Mouse (Mus musculus): ENCODE measurements around the gene Zdhhc25. TPM values are rescaled to one million over a fixed set of nuclear protein-coding genes. Genes with fewer than 3 reads are reported as not detected.

Zdhhc25 gene
- total and polyA plus RNA-seq, 2 experiments from 2014 or later = not detected

- no peak for DNase-seq (ENCODE audit: low spot score)
- H3K27me3 ChIP-seq (ENCODE audit: insufficient read depth, low read length) = no peaks in the 10 kb centered on the region
- H3K9me3 ChIP-seq (ENCODE audit: low read length) = no peaks in the 10 kb centered on the region
- no peak overlapping the region for H3K27ac ChIP-seq
- no peaks in the 10 kb centered on the region for H3K4me1 ChIP-seq (ENCODE audit: insufficient read depth, low read length)
- no peak for ATAC-seq
- H3K9ac ChIP-seq (replicated peaks; ENCODE audit: low read length) = no peak overlapping the region
- no peak overlapping the region for H3K4me3 ChIP-seq (ENCODE audit: low read length)
- H3K4me2 ChIP-seq (ENCODE audit: low read depth, low read length) = no peak overlapping the region
- no peak for TF ChIP-seq CTCF (IDR thresholded peaks at IDR 0.05; ENCODE audit: low read depth)
- 87% methylated on average over 5 of the region's 5 CpGs for WGBS
- H3K36me3 ChIP-seq (ENCODE audit: insufficient read depth, low read length) = no peaks in the 10 kb centered on the region
Measured at GRCm38 (mm10) chr15:88626886-88627488, 26.9 kb downstream of the Zdhhc25 start.

- H3K36me3 ChIP-seq (ENCODE audit: insufficient read depth, low read length) = no peaks in the 10 kb centered on the region
- no peak for TF ChIP-seq CTCF (IDR thresholded peaks at IDR 0.05; ENCODE audit: low read depth)
- DNase-seq (ENCODE audit: low spot score) (no peak), ATAC-seq (no peak)
- no peak overlapping the region for H3K27ac ChIP-seq
- H3K9me3 ChIP-seq (ENCODE audit: low read length) = no peaks in the 10 kb centered on the region
- H3K4me2 ChIP-seq (ENCODE audit: low read depth, low read length) = no peak overlapping the region
- no peak overlapping the region for H3K4me3 ChIP-seq (ENCODE audit: low read length)
- no peak overlapping the region for H3K9ac ChIP-seq (replicated peaks; ENCODE audit: low read length)
- no peaks in the 10 kb centered on the region for H3K27me3 ChIP-seq (ENCODE audit: insufficient read depth, low read length)
- WGBS = 73% methylated on average over 9 of the region's 9 CpGs
- no peaks in the 10 kb centered on the region for H3K4me1 ChIP-seq (ENCODE audit: insufficient read depth, low read length)
Measured at GRCm38 (mm10) chr15:88628801-88629356, 28.8 kb downstream of the Zdhhc25 start.

GRCm38 (mm10) chr15:88635205-88635604 lies 35.1 kb downstream of the Zdhhc25 start:
- no peaks in the 10 kb centered on the region for H3K4me1 ChIP-seq (ENCODE audit: insufficient read depth, low read length)
- DNase-seq (ENCODE audit: low spot score) (no peak), ATAC-seq (no peak)
- H3K27me3 ChIP-seq (ENCODE audit: insufficient read depth, low read length) = no peaks in the 10 kb centered on the region
- no peak overlapping the region for H3K4me2 ChIP-seq (ENCODE audit: low read depth, low read length)
- H3K9ac ChIP-seq (replicated peaks; ENCODE audit: low read length) = no peak overlapping the region
- peak; percentile 32 for TF ChIP-seq CTCF (IDR thresholded peaks at IDR 0.05; ENCODE audit: low read depth)
- no peaks in the 10 kb centered on the region for H3K36me3 ChIP-seq (ENCODE audit: insufficient read depth, low read length)
- no peaks in the 10 kb centered on the region for H3K9me3 ChIP-seq (ENCODE audit: low read length)
- no peak overlapping the region for H3K27ac ChIP-seq
- WGBS = 77% methylated on average over 5 of the region's 5 CpGs
- H3K4me3 ChIP-seq (ENCODE audit: low read length) = no peak overlapping the region

GRCm38 (mm10) chr15:88651019-88651418 lies 50.9 kb downstream of the Zdhhc25 start:
- no peak overlapping the region for H3K4me2 ChIP-seq (ENCODE audit: low read depth, low read length)

More at GRCm38 (mm10) chr15:88651019-88651418, 50.9 kb downstream of the Zdhhc25 start:
- Histone ChIP-seq H3K9me3 (ENCODE audit: low read length) (no peaks in the 10 kb centered on the region), H3K27me3 (ENCODE audit: insufficient read depth, low read length) (0 out of 2 replicates have a peak, but pooled peaks cover 5% of the 10 kb centered on the region), H3K36me3 (ENCODE audit: insufficient read depth, low read length) (no peaks in the 10 kb centered on the region), H3K4me1 (ENCODE audit: insufficient read depth, low read length) (0 out of 2 replicates have a peak, but pooled peaks cover 5% of the 10 kb centered on the region), H3K27ac (no peak overlapping the region), H3K4me3 (ENCODE audit: low read length) (no peak overlapping the region), H3K9ac (replicated peaks; ENCODE audit: low read length) (no peak overlapping the region)
- TF ChIP-seq CTCF (IDR thresholded peaks at IDR 0.05; ENCODE audit: low read depth) = peak; percentile 97
- WGBS = 13% methylated on average over 13 of the region's 13 CpGs
- DNase-seq (ENCODE audit: low spot score) = peak; percentile 93
- peak; percentile 67; the same call in 1 of the 2 replicates for ATAC-seq

Other genes with a start within 250 kb of the Zdhhc25 start
- gene Brd1, start 133.9 kb downstream of the Zdhhc25 start, total RNA-seq (2014; rRNA removed) = 43.5 and 45.2 TPM in 2 replicates
- 12.4 and 13.1 TPM in 2 replicates for gene Brd1, start 133.9 kb downstream of the Zdhhc25 start, polyA plus RNA-seq (2015; fragmentation: Nextera tagmentation; extraction: Ambion mirVana)
- gene Zbed4, start 151.4 kb downstream of the Zdhhc25 start, total RNA-seq (2014; rRNA removed) = 18.6 and 18.8 TPM in 2 replicates
- 4.8 and 5.4 TPM in 2 replicates for gene Zbed4, start 151.4 kb downstream of the Zdhhc25 start, polyA plus RNA-seq (2015; fragmentation: Nextera tagmentation; extraction: Ambion mirVana)
- gene Alg12, start 219.0 kb downstream of the Zdhhc25 start, total RNA-seq (2014; rRNA removed) = 12.7 and 17.4 TPM in 2 replicates
- gene Alg12, start 219.0 kb downstream of the Zdhhc25 start, polyA plus RNA-seq (2015; fragmentation: Nextera tagmentation; extraction: Ambion mirVana) = 6.3 and 7.2 TPM in 2 replicates
- gene Creld2, start 219.3 kb downstream of the Zdhhc25 start, total RNA-seq (2014; rRNA removed) = 15.9 and 18.9 TPM in 2 replicates
- 38.9 and 40.1 TPM in 2 replicates for gene Creld2, start 219.3 kb downstream of the Zdhhc25 start, polyA plus RNA-seq (2015; fragmentation: Nextera tagmentation; extraction: Ambion mirVana)